Mouse (Mus musculus): ENCODE measurements around the gene Rnf5.

The Rnf5 gene

GRCm38 (mm10) chr17:34604511-34605237 lies 1.2 kb upstream of the Rnf5 start:
- DNase-seq = peak in 1 of 2 experiments; percentile 61

GRCm38 (mm10) chr17:34604061-34604508 lies 595 bp upstream of the Rnf5 start, which contains the start of gene Agpat1:
Agpat1 (plus strand) TSS chr17:34604262.
- peak; percentile 99 for DNase-seq

GRCm38 (mm10) chr17:34601796-34602195 lies 1.7 kb downstream of the Rnf5 start:
- DNase-seq = no peak

GRCm38 (mm10) chr17:34599891-34600290 lies 3.6 kb downstream of the Rnf5 start:
- DNase-seq = no peak

- DNase-seq = no peak
Observed at GRCm38 (mm10) chr17:34597566-34598095, 5.9 kb downstream of the Rnf5 start, which contains the start of gene Ager. Ager (plus strand) TSS chr17:34597862.

- DNase-seq = no peak
Observed at GRCm38 (mm10) chr17:34596098-34596497, 7.4 kb downstream of the Rnf5 start.

- no peak for DNase-seq
Observed at GRCm38 (mm10) chr17:34593752-34594525, 9.6 kb downstream of the Rnf5 start.

GRCm38 (mm10) chr17:34592581-34593549 lies 10.6 kb downstream of the Rnf5 start:
- peak; percentile 66 to 69 for DNase-seq

GRCm38 (mm10) chr17:34591994-34592375 lies 11.5 kb downstream of the Rnf5 start:
- peak; percentile 92 to 95 for DNase-seq

GRCm38 (mm10) chr17:34591029-34591993 lies 12.2 kb downstream of the Rnf5 start, which contains the start of gene Pbx2:
Pbx2 (plus strand) TSS chr17:34591266.
- no peak for DNase-seq

- no peak for DNase-seq
Observed at GRCm38 (mm10) chr17:34590154-34590987, 13.1 kb downstream of the Rnf5 start.

- no peak for DNase-seq
Observed at GRCm38 (mm10) chr17:34589681-34590101, 13.8 kb downstream of the Rnf5 start, which contains the start of gene Gpsm3. Gpsm3 (plus strand) TSS chr17:34589806.

GRCm38 (mm10) chr17:34589206-34589605 lies 14.3 kb downstream of the Rnf5 start:
- no peak for DNase-seq

- DNase-seq = no peak
Observed at GRCm38 (mm10) chr17:34588767-34589166, 14.7 kb downstream of the Rnf5 start.

- no peak for DNase-seq
Observed at GRCm38 (mm10) chr17:34587814-34588213, 15.7 kb downstream of the Rnf5 start.

GRCm38 (mm10) chr17:34587423-34587811 lies 16.1 kb downstream of the Rnf5 start:
- peak; percentile 97 to 99 for DNase-seq

- peak; percentile 87 to 90 for DNase-seq
Observed at GRCm38 (mm10) chr17:34586796-34587422, 16.6 kb downstream of the Rnf5 start.

GRCm38 (mm10) chr17:34585877-34586771 lies 17.4 kb downstream of the Rnf5 start:
- DNase-seq = peak in 1 of 2 experiments; percentile 33
